Mouse (Mus musculus) myocyte (in vitro differentiated cells): ENCODE results near the gene Fxyd6.

Source experiments
- MAX ChIP-seq: IDR thresholded peaks from one replicate; pipeline ENCODE4 v1.6.1; 2011; ENCODE audit warnings: low read depth, mild to moderate bottlenecking, control low read depth
- MYOD1 ChIP-seq, 3 experiments: IDR thresholded peaks; one replicate each; pipeline ENCODE4 v1.6.1; 2011; ENCODE audit warnings: control low read depth in 2 of 3, low read depth in 2 of 3, mild to moderate bottlenecking in 2 of 3, moderate library complexity in 1 of 3; ENCODE audit not compliant: insufficient read length in 2 of 3, control insufficient read depth in 1 of 3
- POLR2A ChIP-seq: IDR thresholded peaks from one replicate; pipeline ENCODE4 v1.6.1; 2011; ENCODE audit warnings: low read depth, mild to moderate bottlenecking, control low read depth, moderate library complexity; ENCODE audit not compliant: insufficient read length
- REST ChIP-seq: IDR thresholded peaks from one replicate; pipeline ENCODE4 v1.6.1; 2011; ENCODE audit warnings: mild to moderate bottlenecking, control low read depth, moderate library complexity; ENCODE audit not compliant: insufficient read depth, insufficient read length
- TCF12 ChIP-seq: IDR thresholded peaks from one replicate; pipeline ENCODE4 v1.6.1; 2011; ENCODE audit warnings: mild to moderate bottlenecking, control low read depth; ENCODE audit not compliant: poor library complexity, insufficient read depth, severe bottlenecking
- USF1 ChIP-seq: IDR thresholded peaks from one replicate; pipeline ENCODE4 v1.6.1; 2011; ENCODE audit warnings: low read depth, mild to moderate bottlenecking, control low read depth, moderate library complexity

DNA sequence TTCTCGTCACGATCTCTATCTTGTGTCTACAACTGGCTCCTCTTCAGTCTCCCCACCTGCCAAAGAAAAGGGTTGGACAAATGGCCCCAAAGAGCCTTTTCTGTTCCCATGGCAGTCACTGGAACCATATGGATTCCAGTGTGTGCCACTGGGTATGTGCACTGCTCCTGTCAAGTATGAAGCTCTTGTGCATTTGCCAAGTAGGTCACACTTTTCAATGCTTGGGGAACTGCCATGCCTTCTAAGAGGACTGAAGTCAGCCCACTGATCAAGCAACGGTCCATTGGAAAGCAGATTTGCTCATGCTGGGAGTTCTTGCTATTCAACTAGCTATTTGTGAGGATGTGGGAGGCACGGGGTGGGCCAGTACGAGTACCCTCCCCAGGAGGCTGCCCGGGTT lies 48.5 kb upstream of the Fxyd6 start:
- TF ChIP-seq POLR2A: no peak
- TF ChIP-seq REST: no peak
- TF ChIP-seq MAX: no peak
- no peak for TF ChIP-seq USF1
- TF ChIP-seq MYOD1 (IDR thresholded peaks at IDR 0.05; ENCODE audit: control insufficient read depth in 1 of 3, insufficient read length in 2 of 3, low read depth in 2 of 3): no peak
- no peak for TF ChIP-seq TCF12
